Mouse (Mus musculus) CH12.LX (cell line): ENCODE results near the gene Psd. TPM values are rescaled to one million over a fixed set of nuclear protein-coding genes. Genes with fewer than 3 reads are reported as not detected.
A peak's percentile ranks its signal among the peaks of the same experiment; 100 is the strongest.

ENCODE experiments used
- DNase-seq: peaks from one replicate; pipeline ENCODE4 v3.0.0-alpha.2; 2013; ENCODE audit errors: extremely low read depth
- H3K27ac ChIP-seq: 2 replicates; pipeline ENCODE4 v1.5.1; 2012; ENCODE audit warnings: low read depth, mild to moderate bottlenecking, control low read depth, moderate library complexity; ENCODE audit not compliant: insufficient read depth
- H3K27me3 ChIP-seq: replicated peaks from 2 replicates; pipeline ENCODE3; 2012; ENCODE audit warnings: inconsistent platforms
- H3K36me3 ChIP-seq, 2 experiments: replicated peaks in 1 of 2; 2 replicates each; pipeline versions ENCODE3 to v1.6.1; 2012; ENCODE audit warnings: inconsistent platforms in 1 of 2, low read length in 1 of 2, mild to moderate bottlenecking in 1 of 2, mixed read lengths in 1 of 2, moderate library complexity in 1 of 2; ENCODE audit not compliant: control insufficient read depth in 1 of 2, insufficient read depth in 1 of 2
- H3K4me1 ChIP-seq, 2 experiments: 2 replicates each; pipeline ENCODE4 v1.6.1; 2012; ENCODE audit warnings: inconsistent platforms in 1 of 2, moderate library complexity in 1 of 2; ENCODE audit not compliant: insufficient read depth in 2 of 2, control insufficient read depth in 1 of 2
- H3K4me2 ChIP-seq: 2 replicates; pipeline ENCODE4 v1.6.1; 2012; ENCODE audit warnings: low read depth, mild to moderate bottlenecking, control low read depth; ENCODE audit not compliant: poor library complexity, insufficient read depth, severe bottlenecking
- H3K4me3 ChIP-seq, 3 experiments: fragments of 150-350 bp in 1 of 3; sonication (generic) in 1 of 3; replicated peaks in 1 of 3; 2 replicates each; pipeline versions ENCODE3 to v1.5.1; 2011 to 2012; ENCODE audit warnings: low read depth in 2 of 3, low read length in 2 of 3, mild to moderate bottlenecking in 2 of 3, moderate library complexity in 2 of 3, control low read depth in 1 of 3, improper control_type of control experiment in 1 of 3, inconsistent platforms in 1 of 3, mixed read lengths in 1 of 3; ENCODE audit not compliant: poor library complexity in 1 of 3
- H3K79me2 ChIP-seq: replicated peaks from 2 replicates; pipeline ENCODE4 v1.6.1; 2012; ENCODE audit warnings: mild to moderate bottlenecking, moderate library complexity; ENCODE audit not compliant: control insufficient read depth, poor library complexity, insufficient read depth, severe bottlenecking; ENCODE audit errors: extremely low read depth
- H3K9ac ChIP-seq: 2 replicates; pipeline ENCODE4 v1.6.1; 2012; ENCODE audit warnings: low read depth, mild to moderate bottlenecking, control low read depth, moderate library complexity; ENCODE audit not compliant: insufficient read depth
- H3K9me3 ChIP-seq: replicated peaks from 2 replicates; pipeline ENCODE3; 2012; ENCODE audit warnings: low read length, inconsistent platforms, mixed read lengths
- BHLHE40 ChIP-seq: IDR thresholded peaks from 2 replicates; pipeline ENCODE4 v1.6.1; 2011; ENCODE audit warnings: mild to moderate bottlenecking, low read depth, low read length, improper control_type of control experiment
- CHD1 ChIP-seq: IDR thresholded peaks from 2 replicates; pipeline ENCODE4 v1.6.1; 2012; ENCODE audit warnings: low read depth, low read length, improper control_type of control experiment, inconsistent platforms
- CTCF ChIP-seq, 2 experiments: IDR thresholded peaks in 1 of 2; conservative IDR thresholded peaks in 1 of 2; 2 replicates each; pipeline ENCODE4 v1.5.1; 2011 to 2012; ENCODE audit warnings: low read depth in 2 of 2, low read length in 2 of 2, improper control_type of control experiment in 1 of 2, inconsistent platforms in 1 of 2, mild to moderate bottlenecking in 1 of 2, moderate library complexity in 1 of 2
- ELF1 ChIP-seq: IDR thresholded peaks from 2 replicates; pipeline ENCODE4 v1.6.1; 2014; ENCODE audit warnings: low read depth, mild to moderate bottlenecking, inconsistent platforms, low read length, improper control_type of control experiment
- HCFC1 ChIP-seq: IDR thresholded peaks from 2 replicates; pipeline ENCODE4 v1.6.1; 2012; ENCODE audit warnings: low read depth, mild to moderate bottlenecking, inconsistent platforms, low read length, improper control_type of control experiment
- IRF4 ChIP-seq: IDR thresholded peaks from 2 replicates; pipeline ENCODE4 v1.6.1; 2014; ENCODE audit warnings: low read depth, mild to moderate bottlenecking, inconsistent platforms, low read length, improper control_type of control experiment
- JUN ChIP-seq: IDR thresholded peaks from 2 replicates; pipeline ENCODE4 v1.6.1; 2011; ENCODE audit warnings: low read depth, mild to moderate bottlenecking, low read length, improper control_type of control experiment, moderate library complexity; ENCODE audit not compliant: insufficient read depth
- JUND ChIP-seq: conservative IDR thresholded peaks from 2 replicates; pipeline ENCODE4 v1.6.1; 2011; ENCODE audit warnings: low read depth, low read length, improper control_type of control experiment
- KAT2A ChIP-seq: IDR thresholded peaks from 2 replicates; pipeline ENCODE4 v1.6.1; 2012; ENCODE audit warnings: low read length, improper control_type of control experiment, inconsistent platforms; ENCODE audit not compliant: insufficient replicate concordance
- MAX ChIP-seq: IDR thresholded peaks from 2 replicates; pipeline ENCODE4 v1.6.1; 2011; ENCODE audit warnings: low read length, improper control_type of control experiment
- MAZ ChIP-seq: IDR thresholded peaks from 2 replicates; pipeline ENCODE4 v1.6.1; 2012; ENCODE audit warnings: low read depth, mild to moderate bottlenecking, inconsistent platforms, low read length, improper control_type of control experiment, moderate library complexity
- MEF2A ChIP-seq: IDR thresholded peaks from 2 replicates; pipeline ENCODE4 v1.6.1; 2014; ENCODE audit warnings: low read depth, mild to moderate bottlenecking, inconsistent platforms, low read length, improper control_type of control experiment, borderline replicate concordance
- NELFE ChIP-seq: IDR thresholded peaks from 2 replicates; pipeline ENCODE4 v1.6.1; 2011; ENCODE audit warnings: low read depth, low read length, improper control_type of control experiment
- NRF1 ChIP-seq: IDR thresholded peaks from 2 replicates; pipeline ENCODE4 v1.6.1; 2014; ENCODE audit warnings: low read depth, mild to moderate bottlenecking, inconsistent platforms, low read length, improper control_type of control experiment, moderate library complexity
- PAX5 ChIP-seq: IDR thresholded peaks from 2 replicates; pipeline ENCODE4 v1.6.1; 2012; ENCODE audit warnings: low read length, inconsistent platforms, mixed read lengths
- POLR2A ChIP-seq: IDR thresholded peaks from 2 replicates; pipeline ENCODE4 v1.6.1; 2011; ENCODE audit warnings: low read depth, mild to moderate bottlenecking, improper control_type of control experiment, low read length
- SIN3A ChIP-seq: IDR thresholded peaks from 2 replicates; pipeline ENCODE4 v1.6.1; 2012; ENCODE audit warnings: low read length, improper control_type of control experiment, inconsistent platforms
- TBP ChIP-seq: conservative IDR thresholded peaks from 2 replicates; pipeline ENCODE4 v1.6.1; 2011; ENCODE audit warnings: low read depth, low read length, improper control_type of control experiment
- TCF12 ChIP-seq: IDR thresholded peaks from 2 replicates; pipeline ENCODE4 v1.6.1; 2014; ENCODE audit warnings: low read depth, mild to moderate bottlenecking, inconsistent platforms, low read length, improper control_type of control experiment
- UBTF ChIP-seq: IDR thresholded peaks from 2 replicates; pipeline ENCODE4 v1.6.1; 2012; ENCODE audit warnings: low read depth, mild to moderate bottlenecking, inconsistent platforms, low read length, improper control_type of control experiment, moderate library complexity
- ZKSCAN1 ChIP-seq: IDR thresholded peaks from 2 replicates; pipeline ENCODE4 v1.6.1; 2012; ENCODE audit warnings: low read depth, inconsistent platforms, low read length, improper control_type of control experiment, borderline replicate concordance
- ZMIZ1 ChIP-seq: IDR thresholded peaks from 2 replicates; pipeline ENCODE4 v1.6.1; 2012; ENCODE audit warnings: low read depth, mild to moderate bottlenecking, inconsistent platforms, low read length, improper control_type of control experiment
- ZNF384 ChIP-seq: IDR thresholded peaks from 2 replicates; pipeline ENCODE4 v1.6.1; 2012; ENCODE audit warnings: low read depth, low read length, improper control_type of control experiment, inconsistent platforms
- dilution Hi-C: fragments of 300-500 bp; cut with MboI; formaldehyde crosslinking; loops from 2 replicates; pipeline ENCODE4 v1.14.3; 2020; ENCODE audit warnings: low sequenced_read_pairs; ENCODE audit not compliant: extremely low pct_unique_long_range_greater_than_20kb, extremely low pct_ligation_motif_present
- in situ Hi-C: fragments of 300-500 bp; cut with MboI; formaldehyde crosslinking; loops from 3 replicates; pipeline ENCODE4 v1.14.3; 2019; ENCODE audit warnings: low sequenced_read_pairs, low pct_ligation_motif_present, low pct_unique_long_range_greater_than_20kb, mixed read lengths
- polyA plus RNA-seq: library from polyadenylated mRNA; unstranded; fragments of >175 nt; gene quantifications from 2 replicates; pipeline ENCODE4 v1.2.1, GENCODE M21; 2012; ENCODE audit warnings: low read depth; ENCODE audit not compliant: insufficient read length
- total RNA-seq, 2 experiments: library from RNA; depleted of rRNA; stranded (reverse); fragments of 300-350 nt in 1 of 2; fragments of >200 nt in 1 of 2; gene quantifications; 2 replicates each; pipeline ENCODE4 v1.2.3; 2012 to 2014

Psd gene
- total and polyA plus RNA-seq, 3 experiments: 0.70 to 20.1 (median 2.2) TPM

DNA sequence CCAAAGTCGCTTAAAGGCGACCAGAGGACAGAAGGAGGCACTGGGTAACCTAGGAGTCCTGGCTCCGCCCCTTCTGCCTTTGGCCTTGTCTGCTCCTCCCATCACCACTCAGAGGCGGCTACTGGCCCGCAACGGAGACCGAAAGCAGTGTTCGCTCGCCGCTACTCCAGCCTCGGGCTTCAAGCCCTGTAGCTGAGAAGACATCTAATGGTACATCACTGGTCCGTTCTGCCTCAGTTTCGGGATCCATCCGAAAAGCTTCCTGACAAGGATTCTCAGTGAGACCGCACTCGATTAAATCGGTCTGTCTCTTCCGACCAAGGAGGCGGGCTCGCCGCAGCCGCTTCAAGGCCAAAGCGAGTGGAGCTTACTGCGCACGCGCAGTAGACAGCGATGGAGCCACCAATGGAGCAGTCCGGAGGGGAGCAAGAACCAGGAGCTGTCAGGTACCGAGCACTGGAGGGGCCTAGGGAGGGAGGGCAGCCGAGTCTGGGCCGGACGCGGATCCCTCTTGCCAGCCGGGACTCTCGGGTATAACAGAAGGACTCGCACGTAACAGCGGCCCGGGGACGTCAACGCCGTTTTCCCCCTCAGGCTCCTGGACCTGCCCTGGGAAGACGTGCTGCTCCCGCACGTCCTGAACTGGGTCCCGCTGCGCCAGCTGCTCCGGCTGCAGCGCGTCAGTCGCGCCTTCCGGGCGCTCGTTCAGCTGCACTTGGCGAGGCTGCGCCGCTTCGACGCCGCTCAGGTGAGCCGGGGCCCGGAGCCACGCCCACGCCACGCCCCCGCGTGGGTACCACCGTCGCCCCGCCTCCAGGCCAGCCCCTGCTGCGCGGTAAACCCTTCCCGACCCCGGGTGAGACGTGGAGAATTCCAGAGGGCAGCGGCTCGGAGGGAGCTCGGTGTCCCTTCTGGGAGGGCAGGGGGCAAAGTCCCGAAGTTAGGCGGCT, 1.4 kb upstream of the Psd start, which contains the start of gene Fbxl15:
Fbxl15 (plus strand) TSS at position 104 of the 950 bp plus-strand sequence.
- Histone ChIP-seq H3K4me3 (peak within 1 kb of the TSS; percentile 67 to 86 (median 68)), H3K9me3 (no peaks in the 10 kb centered on the region), H3K9ac (peak within 1 kb of the TSS; percentile 92), H3K27me3 (peaks cover 35% of the 10 kb centered on the region), H3K4me2 (peak within 1 kb of the TSS; percentile 79), H3K36me3 (peaks cover 22 to 37% of the 10 kb centered on the region in 2 experiments), H3K79me2 (no peaks in the 10 kb centered on the region), H3K27ac (peak within 1 kb of the TSS; percentile 88), H3K4me1 (peaks cover 9 to 37% of the 10 kb centered on the region in 2 experiments)
- in situ Hi-C loops (no loop called here), dilution Hi-C loops (no loop called here)
- DNase-seq: peak; percentile 98
- no peak for TF ChIP-seq CHD1
- TF ChIP-seq KAT2A: peak; percentile 78; the same call in 1 of the 2 replicates
- TF ChIP-seq TCF12: peak; percentile 79
- TF ChIP-seq ELF1: peak; percentile 50; the same call in 1 of the 2 replicates
- TF ChIP-seq JUN: no peak
- peak; percentile 78; the same call in 1 of the 2 replicates for TF ChIP-seq MAZ
- TF ChIP-seq CTCF (conservative IDR thresholded peaks at IDR 0.05 in 1 of 2, IDR thresholded peaks at IDR 0.05 in 1 of 2; ENCODE audit: low read depth in 2 of 2, low read length in 2 of 2): no peak
- TF ChIP-seq MEF2A: peak; percentile 61; the same call in 1 of the 2 replicates
- TF ChIP-seq PAX5: no peak
- peak; percentile 90 for TF ChIP-seq HCFC1
- peak; percentile 93 for TF ChIP-seq NRF1
- TF ChIP-seq ZMIZ1: peak; percentile 76; the same call in 1 of the 2 replicates
- TF ChIP-seq ZNF384: no peak
- TF ChIP-seq TBP: no peak; the same call in 1 of the 2 replicates
- peak; percentile 97 for TF ChIP-seq SIN3A
- peak; percentile 77 for TF ChIP-seq IRF4
- 0 out of 2 replicates have a peak, but pooled peaks have one; percentile 19 for TF ChIP-seq BHLHE40
- TF ChIP-seq POLR2A: peak; percentile 89
- no peak for TF ChIP-seq ZKSCAN1
- 0 out of 2 replicates have a peak, but pooled peaks have one; percentile 40 for TF ChIP-seq MAX
- peak; percentile 71 for TF ChIP-seq UBTF
- no peak for TF ChIP-seq JUND
- TF ChIP-seq NELFE: peak; percentile 90
